Mouse (Mus musculus) kidney, embryonic 15.5 days (tissue): Measurements from ENCODE around the gene Rpl41. TPM values are rescaled to one million over a fixed set of nuclear protein-coding genes. Genes with fewer than 3 reads are reported as not detected.

Experiments
- ATAC-seq: fragments of 200-750 bp; cut with Nextera tagmentation; replicated peaks from 2 replicates; pipeline ENCODE4 v1.8.0; 2017; ENCODE audit warnings: moderate TSS enrichment; ENCODE audit not compliant: low FRiP score
- H3K27ac ChIP-seq: fragments of 300-500 bp; sonication (generic); 2 replicates; pipeline ENCODE4 v1.5.1; 2015; ENCODE audit warnings: mild to moderate bottlenecking, inconsistent platforms
- H3K27me3 ChIP-seq: fragments of 300-500 bp; sonication (generic); 2 replicates; pipeline ENCODE4 v1.6.1; 2015; ENCODE audit warnings: inconsistent platforms
- H3K36me3 ChIP-seq: fragments of 300-500 bp; sonication (generic); 2 replicates; pipeline ENCODE4 v1.6.1; 2015; ENCODE audit warnings: inconsistent platforms
- H3K4me1 ChIP-seq: fragments of 300-500 bp; sonication (generic); 2 replicates; pipeline ENCODE4 v1.6.1; 2015; ENCODE audit warnings: inconsistent platforms
- H3K4me2 ChIP-seq: fragments of 300-500 bp; sonication (generic); 2 replicates; pipeline ENCODE4 v1.6.1; 2015; ENCODE audit warnings: moderate library complexity, mild to moderate bottlenecking, inconsistent platforms
- H3K4me3 ChIP-seq: fragments of 300-500 bp; sonication (generic); replicated peaks from 2 replicates; pipeline ENCODE4 v1.5.1; 2015; ENCODE audit warnings: mild to moderate bottlenecking, inconsistent platforms
- H3K9ac ChIP-seq: fragments of 300-500 bp; sonication (generic); 2 replicates; pipeline ENCODE4 v1.6.1; 2015; ENCODE audit warnings: mild to moderate bottlenecking, inconsistent platforms
- H3K9me3 ChIP-seq: fragments of 300-500 bp; sonication (generic); replicated peaks from 2 replicates; pipeline ENCODE4 v1.6.1; 2016; ENCODE audit warnings: inconsistent platforms
- WGBS: fragments of 180-500 bp; shearing (Covaris S2); methylation state at CpG from one replicate; pipeline ENCODE4 v1.1.7; 2015; ENCODE audit warnings: mixed read lengths; 5-methylcytosine and 5-hydroxymethylcytosine counted together
- polyA plus RNA-seq: library from polyadenylated mRNA; unstranded; fragments of >200 nt; fragmentation: Nextera tagmentation; extraction: Ambion mirVana; gene quantifications from 2 replicates; pipeline ENCODE4 v1.2.1, GENCODE M21; 2015

Rpl41 gene
- polyA plus RNA-seq, 1 experiment from 2014 or later = 4,214 TPM

GRCm38 (mm10) chr10:128536266-128536940 lies 12.7 kb downstream of the Rpl41 start:
- Histone ChIP-seq H3K27ac (peak overlapping the region; percentile 56), H3K27me3 (no peaks in the 10 kb centered on the region), H3K4me2 (peak overlapping the region; percentile 47), H3K4me1 (peaks cover 11% of the 10 kb centered on the region), H3K36me3 (peaks cover 1% of the 10 kb centered on the region; the same call in 1 of the 2 replicates), H3K4me3 (peak overlapping the region; percentile 23), H3K9ac (no peak overlapping the region), H3K9me3 (no peaks in the 10 kb centered on the region)
- ATAC-seq = peak; percentile 93
- WGBS = 15% methylated on average over 18 of the region's 18 CpGs

- ATAC-seq = 0 out of 2 replicates have a peak, but pooled peaks have one; percentile 13
- no peaks in the 10 kb centered on the region for H3K36me3 ChIP-seq
- H3K4me2 ChIP-seq = peak overlapping the region; percentile 47
- peaks cover 11% of the 10 kb centered on the region for H3K4me1 ChIP-seq
- no peak overlapping the region for H3K9ac ChIP-seq
- peak overlapping the region; percentile 23 for H3K4me3 ChIP-seq
- 67% methylated on average over 4 of the region's 4 CpGs for WGBS
- H3K27ac ChIP-seq = peak overlapping the region; percentile 56; the same call in 1 of the 2 replicates
- H3K9me3 ChIP-seq = no peaks in the 10 kb centered on the region
- H3K27me3 ChIP-seq = no peaks in the 10 kb centered on the region
Measured at GRCm38 (mm10) chr10:128535624-128536265, 13.4 kb downstream of the Rpl41 start.

DNA sequence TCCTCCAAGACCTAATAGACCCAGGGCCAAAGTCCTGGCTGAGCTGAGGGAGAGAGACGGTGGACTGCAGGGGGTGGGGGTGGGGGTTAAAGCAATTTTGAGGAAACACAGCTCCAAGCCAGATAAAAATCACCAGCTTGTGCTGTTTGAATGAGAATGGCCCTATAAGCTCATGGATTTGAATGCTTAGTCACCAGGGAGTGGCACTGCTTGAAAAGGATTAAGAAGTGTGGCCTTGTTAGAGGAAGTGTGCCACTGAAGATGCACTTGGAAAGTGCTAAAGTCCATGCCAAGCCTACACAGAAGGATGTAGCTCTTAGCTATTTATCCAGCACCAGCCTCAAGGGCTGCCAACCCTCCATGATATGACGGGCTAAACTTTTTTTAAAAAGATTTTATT lies 13.9 kb downstream of the Rpl41 start:
- Histone ChIP-seq H3K9ac (no peak overlapping the region), H3K4me1 (peaks cover 11% of the 10 kb centered on the region), H3K36me3 (no peaks in the 10 kb centered on the region), H3K27ac (no peak overlapping the region), H3K27me3 (no peaks in the 10 kb centered on the region), H3K9me3 (no peaks in the 10 kb centered on the region), H3K4me3 (no peak overlapping the region), H3K4me2 (no peak overlapping the region)
- 75% methylated on average over 2 of the region's 2 CpGs for WGBS
- no peak for ATAC-seq

GRCm38 (mm10) chr10:128526366-128527356 lies 22.4 kb downstream of the Rpl41 start:
- 26% methylated on average over 28 of the region's 28 CpGs for WGBS
- ATAC-seq = no peak
- H3K9me3 ChIP-seq = no peaks in the 10 kb centered on the region
- peak overlapping the region; percentile 85 for H3K27ac ChIP-seq
- H3K36me3 ChIP-seq = peaks cover 7% of the 10 kb centered on the region; the same call in 1 of the 2 replicates
- H3K9ac ChIP-seq = peak overlapping the region; percentile 38
- H3K4me2 ChIP-seq = peak overlapping the region; percentile 100
- H3K27me3 ChIP-seq = peaks cover 17% of the 10 kb centered on the region
- H3K4me1 ChIP-seq = peaks cover 18% of the 10 kb centered on the region
- H3K4me3 ChIP-seq = peak overlapping the region; percentile 90

DNA sequence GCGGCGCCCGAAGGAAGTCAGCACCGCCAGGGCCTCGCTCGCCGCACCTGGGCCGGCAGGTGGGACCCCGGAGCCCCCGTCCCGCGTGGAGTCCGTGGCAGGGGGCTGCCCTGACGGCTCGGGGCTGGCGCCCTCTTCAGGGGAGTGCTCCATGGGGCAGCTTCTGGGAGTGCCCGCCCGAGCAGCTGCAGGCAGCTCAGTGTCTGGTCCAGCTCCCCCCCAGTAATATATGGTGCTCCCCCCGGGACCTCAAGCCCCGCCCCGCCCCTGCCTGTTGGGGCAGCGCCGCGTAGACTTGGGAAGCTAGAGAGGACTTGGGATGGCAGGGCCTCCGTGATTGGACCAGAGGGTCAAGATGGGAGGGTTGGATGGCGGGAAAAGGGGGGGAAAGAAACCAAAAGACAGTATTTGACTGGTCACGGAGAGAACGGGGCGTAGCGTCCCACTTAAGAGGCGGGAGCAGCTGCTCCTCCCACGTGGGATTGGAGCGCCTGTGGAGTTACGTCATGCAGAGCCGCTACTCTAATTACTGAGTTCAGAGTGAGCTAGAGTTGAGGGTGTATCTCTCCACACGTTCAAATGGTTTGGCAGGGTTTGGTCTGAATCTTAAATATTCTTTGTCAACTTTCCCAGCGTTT lies 23.3 kb downstream of the Rpl41 start, which contains the start of gene Esyt1:
Gene Esyt1, minus strand, starts transcription at position 201 of the 638 bp plus-strand sequence.
- Histone ChIP-seq H3K4me3 (peak within 1 kb of the TSS; percentile 90), H3K4me2 (peak within 1 kb of the TSS; percentile 100), H3K27me3 (peaks cover 17% of the 10 kb centered on the region), H3K9me3 (no peaks in the 10 kb centered on the region), H3K36me3 (peaks cover 13% of the 10 kb centered on the region), H3K27ac (peak within 1 kb of the TSS; percentile 85), H3K4me1 (peaks cover 18% of the 10 kb centered on the region), H3K9ac (peak within 1 kb of the TSS; percentile 77)
- under 1% methylated on average over 37 of the region's 37 CpGs for WGBS
- ATAC-seq = peak; percentile 98

- WGBS = under 1% methylated on average over 58 of the region's 58 CpGs
Measured at GRCm38 (mm10) chr10:128524732-128525662, 24.1 kb downstream of the Rpl41 start.

DNA sequence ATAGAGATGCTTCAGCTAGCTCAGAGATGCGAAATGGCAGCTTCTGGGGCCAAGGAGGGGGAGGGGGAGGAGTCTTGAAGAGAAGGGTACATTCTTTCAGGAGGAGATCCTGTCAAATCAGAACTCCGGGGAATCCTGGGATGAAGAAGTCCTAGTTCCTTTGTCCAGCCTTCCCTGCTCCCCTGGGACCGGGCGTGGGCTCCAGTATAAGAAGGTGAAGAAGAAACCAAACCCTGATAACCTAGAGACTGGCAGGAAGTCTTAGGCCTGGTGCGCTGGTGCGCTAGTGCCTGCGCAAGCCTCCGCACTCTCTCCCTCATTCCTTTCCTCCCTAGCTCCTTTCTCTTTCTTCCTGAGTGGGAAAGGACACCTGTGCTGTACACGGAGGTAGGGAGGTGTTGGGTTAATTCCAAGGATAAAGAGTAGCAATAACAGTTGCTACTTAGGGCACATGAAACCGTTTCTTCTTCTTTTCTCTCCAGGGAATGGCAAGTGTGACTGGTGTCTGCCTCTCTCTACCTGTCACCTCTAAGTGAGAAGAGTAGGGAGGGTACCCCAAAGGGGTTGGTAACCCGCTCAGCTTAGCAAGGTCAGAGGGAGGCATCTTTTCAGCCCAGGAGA lies 24.9 kb downstream of the Rpl41 start:
- peak overlapping the region; percentile 77 for H3K9ac ChIP-seq
- peak overlapping the region; percentile 90 for H3K4me3 ChIP-seq
- peaks cover 27% of the 10 kb centered on the region for H3K36me3 ChIP-seq
- peak overlapping the region; percentile 100 for H3K4me2 ChIP-seq
- no peak for ATAC-seq
- WGBS = 19% methylated on average over 11 of the region's 11 CpGs
- peaks cover 18% of the 10 kb centered on the region for H3K4me1 ChIP-seq
- H3K27ac ChIP-seq = no peak overlapping the region
- no peaks in the 10 kb centered on the region for H3K9me3 ChIP-seq
- H3K27me3 ChIP-seq = peaks cover 17% of the 10 kb centered on the region

More at GRCm38 (mm10) chr10:128524732-128525662, 24.1 kb downstream of the Rpl41 start:
- peak overlapping the region; percentile 85 for H3K27ac ChIP-seq
- H3K36me3 ChIP-seq = peaks cover 20% of the 10 kb centered on the region
- H3K4me1 ChIP-seq = peaks cover 18% of the 10 kb centered on the region
- H3K9me3 ChIP-seq = no peaks in the 10 kb centered on the region
- peaks cover 17% of the 10 kb centered on the region for H3K27me3 ChIP-seq
- H3K9ac ChIP-seq = peak overlapping the region; percentile 77
- peak overlapping the region; percentile 90 for H3K4me3 ChIP-seq
- ATAC-seq = peak; percentile 49
- peak overlapping the region; percentile 100 for H3K4me2 ChIP-seq

- H3K4me3 ChIP-seq = no peak overlapping the region
- 73% methylated on average over 6 of the region's 6 CpGs for WGBS
- peaks cover 34% of the 10 kb centered on the region for H3K36me3 ChIP-seq
- peaks cover 12% of the 10 kb centered on the region for H3K27me3 ChIP-seq
- H3K9me3 ChIP-seq = no peaks in the 10 kb centered on the region
- peaks cover 27% of the 10 kb centered on the region for H3K4me1 ChIP-seq
- no peak overlapping the region for H3K4me2 ChIP-seq
- no peak for ATAC-seq
- H3K9ac ChIP-seq = no peak overlapping the region
- no peak overlapping the region for H3K27ac ChIP-seq
Measured at GRCm38 (mm10) chr10:128522351-128522750, 26.8 kb downstream of the Rpl41 start.

DNA sequence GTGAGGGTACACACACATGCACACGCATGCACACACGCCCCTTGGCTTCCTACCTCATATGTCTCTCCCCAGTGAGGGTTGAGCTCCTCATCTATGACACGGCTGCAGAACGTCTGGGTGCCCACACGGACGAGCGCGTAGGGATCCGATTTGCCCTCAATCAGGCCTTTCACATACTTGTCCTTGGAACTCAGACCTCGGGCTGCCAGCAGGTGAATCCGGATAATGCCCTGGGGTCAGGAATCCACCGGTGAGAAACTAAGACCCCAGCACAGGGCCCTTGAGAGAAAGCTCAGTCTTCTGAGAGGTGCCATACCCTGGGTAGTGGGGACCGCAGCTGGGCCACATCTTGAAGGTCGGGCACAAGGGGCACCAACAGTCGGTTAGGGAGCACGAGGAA lies 28.5 kb downstream of the Rpl41 start:
- Histone ChIP-seq H3K27ac (no peak overlapping the region), H3K36me3 (peaks cover 35% of the 10 kb centered on the region), H3K4me2 (no peak overlapping the region), H3K9ac (no peak overlapping the region), H3K4me1 (peaks cover 35% of the 10 kb centered on the region), H3K9me3 (no peaks in the 10 kb centered on the region), H3K4me3 (no peak overlapping the region), H3K27me3 (peaks cover 25% of the 10 kb centered on the region)
- no peak for ATAC-seq
- WGBS = 89% methylated on average over 16 of the region's 16 CpGs

DNA sequence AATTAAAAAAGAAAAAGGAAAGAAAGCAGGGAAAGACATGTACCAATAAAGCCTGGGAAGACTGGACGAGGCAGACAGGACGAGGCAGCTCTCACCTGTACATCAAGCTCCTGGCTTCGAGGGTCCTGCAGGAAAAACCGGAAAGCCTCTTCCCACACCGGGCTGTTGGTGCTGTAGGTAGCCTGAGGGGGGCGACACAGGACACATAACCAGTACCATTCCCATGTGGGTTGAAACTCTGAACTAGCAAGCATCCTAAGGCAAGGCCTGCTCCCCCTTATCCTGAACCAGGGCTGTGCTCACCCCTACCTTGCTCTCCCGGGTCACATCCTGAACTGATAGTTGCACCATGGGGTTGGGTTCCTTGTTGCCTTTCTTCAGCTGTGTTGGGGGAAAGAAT lies 30.3 kb downstream of the Rpl41 start:
- H3K9ac ChIP-seq = no peak overlapping the region
- no peak for ATAC-seq

More for the DNA sequence above, 30.3 kb downstream of the Rpl41 start:
- Histone ChIP-seq H3K36me3 (peaks cover 43% of the 10 kb centered on the region), H3K27ac (no peak overlapping the region), H3K4me2 (no peak overlapping the region), H3K27me3 (peaks cover 23% of the 10 kb centered on the region), H3K4me1 (peaks cover 24% of the 10 kb centered on the region), H3K4me3 (no peak overlapping the region), H3K9me3 (no peaks in the 10 kb centered on the region)
- WGBS = 80% methylated on average over 7 of the region's 7 CpGs
